Mouse (Mus musculus) c-Kit-negative CD71-positive TER-119-positive erythroid progenitor cells, embryonic 14.5 days (primary cell): ENCODE results near the gene Hbs1l.

ENCODE experiments used
- DNase-seq: peaks from one replicate; pipeline ENCODE4 v3.0.0-alpha.2; 2013; ENCODE audit warnings: low read depth, low spot score

The Hbs1l gene

GRCm38 (mm10) chr10:21295759-21296621, at the start of gene Hbs1l:
Hbs1l (plus strand) TSS chr10:21295979.
- peak; percentile 85 for DNase-seq

GRCm38 (mm10) chr10:21248556-21248955, 47.2 kb upstream of the Hbs1l start:
- DNase-seq = no peak

- no peak for DNase-seq
These were observed 43.8 kb upstream of the Hbs1l start for GRCm38 (mm10) chr10:21251881-21252534.

- DNase-seq = no peak
These were observed 43.0 kb upstream of the Hbs1l start for GRCm38 (mm10) chr10:21252800-21253199.

- DNase-seq = no peak
These were observed 41.3 kb upstream of the Hbs1l start for GRCm38 (mm10) chr10:21254266-21255140.

GRCm38 (mm10) chr10:21257244-21257643, 38.5 kb upstream of the Hbs1l start:
- DNase-seq = no peak

- no peak for DNase-seq
These were observed 36.1 kb upstream of the Hbs1l start for GRCm38 (mm10) chr10:21259649-21260048.

- DNase-seq = no peak
These were observed 30.6 kb upstream of the Hbs1l start for GRCm38 (mm10) chr10:21265188-21265587.

GRCm38 (mm10) chr10:21267452-21267851, 28.3 kb upstream of the Hbs1l start:
- no peak for DNase-seq

- DNase-seq = peak; percentile 87
These were observed 26.9 kb upstream of the Hbs1l start for GRCm38 (mm10) chr10:21268786-21269410.

GRCm38 (mm10) chr10:21269920-21270319, 25.9 kb upstream of the Hbs1l start:
- no peak for DNase-seq

- DNase-seq = no peak
These were observed 24.9 kb upstream of the Hbs1l start for GRCm38 (mm10) chr10:21270905-21271304.

- no peak for DNase-seq
These were observed 24.5 kb upstream of the Hbs1l start for GRCm38 (mm10) chr10:21271310-21271709.

GRCm38 (mm10) chr10:21271785-21272184, 24.0 kb upstream of the Hbs1l start:
- no peak for DNase-seq

- DNase-seq = no peak
These were observed 8.3 kb upstream of the Hbs1l start for GRCm38 (mm10) chr10:21287243-21288127.

- DNase-seq = no peak
These were observed 4.6 kb upstream of the Hbs1l start for GRCm38 (mm10) chr10:21291228-21291627.

- DNase-seq = no peak
These were observed 1.6 kb upstream of the Hbs1l start for GRCm38 (mm10) chr10:21294217-21294616.

- DNase-seq = no peak
These were observed 401 bp upstream of the Hbs1l start for GRCm38 (mm10) chr10:21295397-21295758.

GRCm38 (mm10) chr10:21298972-21299371, 3.2 kb downstream of the Hbs1l start:
- DNase-seq = no peak

- DNase-seq = no peak
These were observed 6.0 kb downstream of the Hbs1l start for GRCm38 (mm10) chr10:21301822-21302221.
